Mouse (Mus musculus) embryonic fibroblast, embryonic 13.5 days (primary cell): ENCODE measurements around the gene Tspan18.

Experiments used
- CTCF ChIP-seq: IDR thresholded peaks from 2 replicates; pipeline ENCODE4 v1.5.1; 2011; ENCODE audit warnings: mild to moderate bottlenecking, control low read depth, low read length, moderate library complexity, borderline replicate concordance; ENCODE audit not compliant: insufficient read depth
- POLR2A ChIP-seq: IDR thresholded peaks from 2 replicates; pipeline ENCODE4 v1.6.1; 2011; ENCODE audit warnings: low read depth, mild to moderate bottlenecking, control low read depth, low read length, moderate library complexity

- TF ChIP-seq CTCF = no peak
- no peak for TF ChIP-seq POLR2A
Measured at GRCm38 (mm10) chr2:93171929-93172328, 162.4 kb downstream of the Tspan18 start.
